Mouse (Mus musculus): ENCODE results near the gene Tmem260.

Gene Tmem260

DNA sequence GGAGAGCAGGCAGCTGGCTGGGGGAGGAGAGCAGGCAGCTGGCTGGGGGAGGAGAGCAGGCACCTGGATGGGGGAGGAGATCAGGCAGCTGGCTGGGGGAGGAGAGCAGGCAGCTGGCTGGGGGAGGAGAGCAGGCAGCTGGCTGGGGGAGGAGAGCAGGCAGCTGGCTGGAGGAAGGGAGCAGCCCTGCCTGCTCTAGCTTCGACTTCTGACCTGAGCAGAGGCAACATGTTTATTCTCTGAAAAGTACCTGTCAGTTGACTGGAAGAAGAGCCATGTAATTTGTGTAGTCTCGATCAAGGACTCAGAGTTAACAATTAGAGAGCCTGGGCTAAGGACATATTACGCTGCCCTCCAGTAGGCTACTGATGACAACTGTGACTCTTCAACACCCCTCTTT lies 29.9 kb downstream of the Tmem260 start:
- in situ Hi-C loops (cut with MboI; ENCODE audit: unreplicated experiment in 2 of 2) = loop anchor here (25.0 kb wide), 2 partner anchors 714 to 889 kb away; no protein-coding TSS in a partner anchor

DNA sequence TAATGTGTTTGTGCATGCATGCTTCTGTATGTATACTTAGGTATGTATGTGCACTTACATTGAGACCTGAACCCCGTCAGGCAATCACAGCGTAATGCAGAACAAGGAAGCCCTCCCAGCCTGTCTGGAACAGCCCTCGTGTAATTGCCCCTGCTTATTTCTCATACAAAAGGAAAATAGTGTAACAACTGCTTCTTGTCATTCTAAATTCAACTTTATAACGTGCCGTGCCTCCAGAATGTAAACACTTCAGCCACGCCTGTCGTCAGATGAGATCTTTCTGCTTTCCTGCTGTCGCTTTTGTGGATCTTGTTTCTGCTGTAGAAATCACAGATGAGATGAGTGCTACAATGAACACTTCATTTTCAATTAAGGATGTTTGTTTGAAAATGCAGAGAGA lies 30.4 kb downstream of the Tmem260 start:
- in situ Hi-C loops (cut with MboI; ENCODE audit: unreplicated experiment in 2 of 2) = loop anchor here (25.0 kb wide), 2 partner anchors 714 to 889 kb away; no protein-coding TSS in a partner anchor

DNA sequence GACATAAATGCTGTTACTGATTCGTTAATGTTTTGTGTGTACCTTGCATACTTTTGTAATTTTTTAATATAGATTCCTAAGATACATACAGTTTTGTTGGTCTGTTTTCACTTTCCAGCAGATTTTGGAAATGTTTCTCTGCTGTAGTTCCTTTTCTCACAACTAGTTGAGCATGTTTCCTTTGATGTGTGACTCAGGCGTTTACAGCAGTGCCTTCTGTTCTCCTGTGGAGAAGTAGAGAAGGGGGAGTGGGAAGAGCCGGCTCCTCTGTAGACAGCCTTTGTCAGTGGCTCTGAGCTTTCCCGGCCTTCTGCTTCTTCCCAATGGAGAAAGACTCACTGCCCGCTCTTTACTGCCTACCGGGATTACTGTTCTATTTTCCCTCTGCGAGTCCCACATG lies 35.7 kb downstream of the Tmem260 start:
- in situ Hi-C loops (cut with MboI; ENCODE audit: unreplicated experiment in 2 of 2) = loop anchor here (25.0 kb wide), 2 partner anchors 719 to 894 kb away; no protein-coding TSS in a partner anchor

DNA sequence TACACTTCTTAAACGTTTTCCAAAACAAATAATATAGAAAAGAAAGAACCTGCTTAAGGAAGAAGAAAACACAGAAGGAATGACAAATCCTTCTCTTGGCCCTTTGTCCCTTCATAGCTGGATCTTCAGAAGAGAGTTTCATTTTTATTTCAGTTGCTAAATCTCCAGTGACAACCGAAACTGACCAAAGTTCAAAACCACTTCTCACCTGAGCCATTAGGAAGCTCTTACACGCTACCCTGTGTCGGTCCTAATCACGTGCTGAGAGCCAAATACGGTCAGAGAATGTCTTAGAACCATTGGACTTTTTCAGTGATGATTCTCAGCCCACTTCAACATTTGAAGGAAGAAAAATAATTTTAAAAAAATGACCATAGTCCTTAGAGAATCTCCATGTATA lies 36.8 kb downstream of the Tmem260 start:
- in situ Hi-C loops (cut with MboI; ENCODE audit: unreplicated experiment in 2 of 2) = loop anchor here (25.0 kb wide), 2 partner anchors 720 to 895 kb away; no protein-coding TSS in a partner anchor

DNA sequence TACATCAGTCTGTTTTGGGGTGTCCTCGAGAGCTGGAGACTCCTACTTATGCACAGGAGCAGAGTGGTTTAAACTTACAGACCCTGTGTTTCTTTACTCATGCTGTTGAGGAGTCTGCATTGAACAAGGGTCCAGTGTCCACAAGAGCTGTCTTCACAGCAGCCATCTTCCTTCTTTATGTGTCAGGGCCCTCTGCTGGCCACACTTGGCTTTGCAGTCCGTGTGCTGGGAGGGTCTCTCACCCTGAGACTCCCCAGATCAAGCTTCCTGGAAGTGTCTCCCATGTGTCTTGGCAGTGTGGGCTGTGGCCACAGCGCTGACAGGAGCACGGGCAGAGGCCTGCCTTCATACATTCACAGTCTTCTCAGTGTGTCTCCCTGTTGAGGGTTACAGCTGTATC lies 48.0 kb downstream of the Tmem260 start:
- in situ Hi-C loops (cut with MboI; ENCODE audit: unreplicated experiment in 2 of 2) = loop anchor here (5.0 to 25.0 kb wide), 5 partner anchors 122 to 907 kb away; no protein-coding TSS in a partner anchor

DNA sequence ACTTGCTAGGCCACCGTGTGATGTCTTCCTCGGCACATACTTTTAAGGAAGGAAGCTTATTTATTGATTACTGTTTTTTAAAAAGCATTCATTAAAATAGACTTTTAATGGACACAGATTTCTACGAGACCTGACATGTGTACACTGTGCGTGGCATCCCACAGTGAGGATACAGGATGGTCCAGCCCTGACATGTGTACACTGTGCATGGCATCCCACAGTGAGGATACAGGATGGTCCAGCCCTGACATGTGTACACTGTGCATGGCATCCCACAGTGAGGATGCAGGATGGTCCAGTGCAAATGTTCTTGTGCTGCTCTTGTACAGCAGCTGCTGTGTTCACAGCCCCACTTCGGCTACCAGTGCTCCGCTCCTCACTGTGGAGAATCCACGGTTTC lies 56.6 kb downstream of the Tmem260 start:
- in situ Hi-C loops (cut with MboI; ENCODE audit: unreplicated experiment in 2 of 2) = no loop called here

DNA sequence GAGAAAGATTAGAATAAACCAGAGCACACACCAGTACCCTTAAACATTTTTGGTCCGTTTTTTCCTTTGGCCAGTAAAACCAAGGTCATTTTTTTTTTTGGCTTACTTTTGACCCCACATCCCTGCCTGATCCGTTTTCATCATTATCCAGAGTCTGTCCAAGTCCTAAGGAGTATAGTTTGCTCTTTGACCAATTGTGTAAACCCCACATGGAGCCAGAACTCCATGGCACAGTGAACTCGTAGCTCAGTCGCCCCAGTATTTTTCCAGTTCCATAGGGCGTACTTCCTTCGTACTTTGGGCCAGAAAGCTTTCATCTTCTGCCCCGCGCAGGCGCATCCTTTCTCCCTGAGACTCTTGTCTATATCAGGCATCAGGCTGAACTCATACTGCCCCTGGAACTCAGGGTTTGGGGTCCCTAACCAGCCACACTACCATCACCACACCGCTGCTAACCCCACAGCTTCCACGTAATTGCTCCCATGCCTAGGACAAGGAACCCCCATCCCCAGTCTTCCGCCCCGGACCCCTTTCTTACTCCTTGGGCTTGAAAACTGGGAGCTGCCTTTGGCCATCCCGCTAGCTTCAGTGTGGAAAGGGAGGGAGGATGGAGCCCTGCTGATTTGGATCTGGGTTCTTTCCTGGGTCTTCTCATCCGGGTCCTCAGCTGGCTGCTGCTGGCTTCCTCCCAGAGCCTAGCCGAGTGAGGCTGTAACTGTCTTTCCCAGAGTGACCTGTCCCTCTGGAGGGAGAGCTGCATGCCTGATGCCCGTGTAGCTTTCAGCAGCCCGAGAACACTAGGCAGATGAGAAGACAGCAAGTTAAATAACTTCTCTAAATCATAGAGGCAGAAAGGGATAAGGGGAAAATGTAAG lies 58.0 kb downstream of the Tmem260 start:
- in situ Hi-C loops (cut with MboI; ENCODE audit: unreplicated experiment in 2 of 2) = no loop called here

DNA sequence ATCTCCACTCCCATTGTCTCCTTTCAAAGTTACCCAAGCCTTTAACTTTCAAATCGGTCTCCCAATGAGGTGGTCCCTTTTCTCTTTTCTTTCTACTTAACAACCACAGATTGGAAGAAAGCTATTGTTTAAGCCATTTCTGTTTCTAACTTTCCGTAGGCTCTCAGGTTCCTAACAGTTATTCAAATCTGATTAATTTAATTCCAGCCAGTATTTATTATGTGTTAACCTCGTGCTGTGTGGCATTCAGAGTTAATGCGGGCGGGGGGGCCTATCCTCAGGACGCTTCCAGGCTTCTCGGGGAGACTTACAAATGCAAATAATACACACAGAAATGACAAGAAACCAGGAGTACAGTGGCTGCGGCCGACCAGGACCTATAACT lies 58.6 kb downstream of the Tmem260 start:
- in situ Hi-C loops (cut with MboI; ENCODE audit: unreplicated experiment in 2 of 2) = no loop called here

DNA sequence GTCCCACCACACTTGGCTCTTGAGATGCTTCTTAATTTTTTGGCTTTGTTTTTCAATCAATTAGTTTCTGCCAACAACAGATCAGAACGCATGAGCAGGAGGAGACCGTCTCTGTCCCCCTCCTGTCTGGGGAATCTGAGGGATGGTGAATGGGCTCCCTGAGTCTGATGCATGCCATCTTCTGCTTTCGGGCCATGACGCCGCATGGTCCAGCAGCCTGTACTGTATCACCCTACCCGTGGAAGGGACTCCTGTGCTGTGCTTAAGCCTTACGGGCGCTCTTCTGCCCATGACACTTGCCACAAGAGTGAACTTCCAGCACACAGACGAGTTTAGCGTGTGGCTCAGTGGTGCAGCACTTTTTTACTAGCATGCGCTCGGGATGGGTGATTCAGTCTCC lies 59.7 kb downstream of the Tmem260 start:
- in situ Hi-C loops (cut with MboI; ENCODE audit: unreplicated experiment in 2 of 2) = no loop called here

DNA sequence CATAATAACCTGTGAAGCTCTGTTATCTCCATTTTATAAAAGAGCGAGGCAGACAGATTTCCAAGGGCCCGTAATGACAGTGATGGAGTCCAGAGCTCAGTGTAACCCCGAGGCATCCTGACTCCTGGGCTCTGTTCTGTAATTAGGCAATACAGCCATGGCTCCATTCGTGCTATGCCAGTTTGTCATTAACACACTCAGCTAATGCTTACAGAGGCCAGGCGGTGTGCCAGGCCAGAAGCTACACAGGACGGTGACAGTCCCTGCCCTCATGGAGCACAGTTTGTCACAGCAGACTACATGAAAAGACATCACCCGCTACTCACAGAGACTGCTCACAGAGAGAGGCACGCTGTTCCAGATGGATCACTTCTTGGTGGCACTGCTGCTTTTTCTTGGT lies 61.5 kb downstream of the Tmem260 start:
- in situ Hi-C loops (cut with MboI; ENCODE audit: unreplicated experiment in 2 of 2) = no loop called here

DNA sequence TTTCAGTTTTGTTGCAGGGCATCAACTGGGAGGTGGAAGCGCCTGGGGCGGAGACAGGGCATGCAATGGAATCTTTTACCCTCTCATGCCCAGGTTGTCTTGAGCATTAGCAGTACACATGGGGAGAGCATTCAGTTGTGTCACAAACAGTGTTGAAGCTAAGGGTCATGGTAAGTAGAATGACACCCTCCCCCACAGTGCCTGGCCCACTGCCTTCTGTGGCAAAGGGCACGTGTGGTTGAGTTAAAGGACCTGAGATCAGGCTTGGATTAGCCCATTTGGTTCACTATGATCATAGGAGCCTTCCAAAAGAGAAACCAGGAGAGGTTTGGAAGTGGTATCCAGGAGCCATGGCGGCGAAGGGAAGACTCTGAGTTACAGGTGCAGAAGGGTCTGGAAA lies 63.2 kb downstream of the Tmem260 start:
- in situ Hi-C loops (cut with MboI; ENCODE audit: unreplicated experiment in 2 of 2) = no loop called here

DNA sequence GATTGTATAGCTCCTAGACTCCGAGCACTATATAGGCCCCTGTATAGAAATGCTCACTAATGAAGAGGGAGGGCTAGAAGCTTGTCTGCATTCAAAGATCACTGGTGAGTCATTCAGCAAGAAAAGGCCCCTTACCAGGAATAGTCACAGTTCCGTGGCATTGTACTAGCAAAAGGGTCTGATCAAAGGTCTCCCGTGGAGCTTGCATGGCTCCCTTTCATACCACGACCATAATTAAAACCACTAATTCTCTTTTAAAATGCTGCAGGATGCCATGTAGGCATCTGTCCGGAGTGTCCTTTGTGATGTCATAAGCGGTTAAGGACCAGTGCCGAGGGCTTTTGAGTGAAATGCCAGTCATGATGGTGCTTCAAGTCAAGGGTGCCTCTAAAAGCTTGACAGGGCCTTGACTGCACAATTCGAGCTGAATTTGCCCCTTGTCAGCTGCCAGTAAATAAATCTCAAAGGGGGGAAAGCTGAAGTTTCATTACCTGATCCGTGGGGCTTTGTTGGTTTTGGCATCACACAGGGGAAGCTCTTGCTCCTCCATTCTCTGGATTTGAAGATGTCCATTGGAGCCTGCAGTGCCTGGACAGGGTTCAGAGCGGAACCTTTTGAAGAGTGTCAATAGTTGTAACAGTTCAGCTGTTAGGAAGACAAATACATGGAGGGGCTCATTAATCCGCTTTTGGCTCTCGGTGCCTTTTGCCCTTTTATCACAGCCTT lies 67.3 kb downstream of the Tmem260 start:
- in situ Hi-C loops (cut with MboI; ENCODE audit: unreplicated experiment in 2 of 2) = no loop called here

DNA sequence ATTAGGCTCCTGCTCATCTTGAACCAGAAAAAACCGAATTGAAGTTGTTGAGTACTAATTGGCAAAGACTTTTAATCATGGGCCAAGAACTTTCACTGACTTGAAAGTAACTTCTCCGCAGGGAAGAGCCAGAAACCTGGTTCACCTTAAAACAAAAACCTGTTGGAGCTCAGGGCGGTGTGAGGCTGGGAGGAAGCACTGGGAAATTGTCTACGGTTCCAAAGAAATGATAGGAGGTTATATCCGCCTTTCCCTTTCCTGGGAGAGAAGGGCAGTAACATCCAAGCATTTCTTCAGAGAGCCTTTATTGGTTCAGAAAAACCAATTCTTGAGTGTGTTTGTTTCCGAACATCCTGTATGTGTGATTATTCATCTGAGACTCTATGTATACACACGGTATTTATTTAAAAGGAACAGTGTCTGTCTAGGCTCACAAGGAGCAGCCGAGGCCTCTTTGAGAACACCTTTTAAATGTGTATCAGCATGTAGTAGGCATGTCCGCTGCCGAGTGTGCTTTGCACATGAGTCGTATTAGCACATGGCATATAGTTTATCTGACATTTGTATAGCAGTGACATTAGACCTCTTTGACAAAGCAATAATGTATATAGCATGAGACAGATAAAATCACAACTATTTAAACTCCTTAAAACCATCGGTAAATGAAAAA lies 68.0 kb downstream of the Tmem260 start:
- in situ Hi-C loops (cut with MboI; ENCODE audit: unreplicated experiment in 2 of 2) = no loop called here

DNA sequence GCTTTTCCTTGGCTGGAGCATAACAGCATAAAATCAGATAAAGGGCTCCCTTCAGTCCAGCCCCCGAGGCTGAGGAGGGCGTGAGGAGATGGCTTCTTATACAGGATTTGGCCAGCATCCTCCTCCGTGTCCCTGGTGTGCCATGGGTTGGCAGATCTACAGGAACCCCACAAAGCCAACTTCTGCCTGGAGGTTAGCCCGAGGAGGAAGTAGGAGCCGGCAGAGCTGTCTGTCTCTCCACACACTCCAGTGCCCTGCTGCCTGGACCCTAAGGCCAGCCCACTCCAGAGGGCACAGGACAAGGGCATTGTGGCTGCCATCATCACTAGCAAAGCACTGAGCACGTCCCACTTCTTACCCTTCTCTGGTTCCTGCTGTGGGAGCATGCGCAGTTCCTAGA lies 68.7 kb downstream of the Tmem260 start:
- in situ Hi-C loops (cut with MboI; ENCODE audit: unreplicated experiment in 2 of 2) = no loop called here

DNA sequence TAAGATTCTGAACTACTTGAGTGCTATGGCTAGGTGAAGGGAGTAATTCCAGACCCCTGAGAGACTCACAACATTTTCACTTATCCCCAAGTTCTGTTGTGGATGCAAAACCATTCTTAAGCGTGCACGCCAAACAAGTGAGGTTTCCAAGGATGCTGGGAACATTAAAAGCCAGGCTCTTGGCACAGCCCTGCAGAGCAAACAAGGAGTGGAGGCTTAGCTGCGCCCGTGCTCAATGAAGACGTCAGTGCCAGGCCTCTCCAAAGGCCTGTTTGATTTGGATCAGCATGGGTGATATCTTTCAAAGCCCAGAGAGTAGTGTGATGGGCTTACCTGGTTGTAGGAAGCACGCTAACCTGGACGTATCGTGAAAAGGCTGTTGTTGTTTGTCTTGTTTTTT lies 69.6 kb downstream of the Tmem260 start:
- in situ Hi-C loops (cut with MboI; ENCODE audit: unreplicated experiment in 2 of 2) = no loop called here

DNA sequence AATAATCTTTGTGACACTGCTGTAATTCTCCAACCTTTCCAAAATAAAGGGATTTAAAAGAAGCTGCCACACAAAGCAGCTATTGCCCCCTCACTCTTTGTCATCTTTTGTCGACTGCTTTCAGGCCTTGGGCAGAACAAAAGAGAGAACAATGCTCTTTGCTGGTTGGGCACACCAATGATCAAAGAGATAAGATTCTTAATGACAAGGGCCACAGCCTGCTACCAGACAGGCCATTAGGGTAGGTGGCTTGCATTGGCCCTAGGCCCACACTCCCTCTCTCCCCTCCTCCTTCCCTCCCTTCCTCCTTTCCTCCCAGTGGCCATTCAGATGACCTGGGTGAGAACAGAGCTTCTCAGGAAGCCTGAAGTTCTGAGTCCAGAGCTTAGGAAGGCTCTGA lies 77.4 kb downstream of the Tmem260 start:
- in situ Hi-C loops (cut with MboI; ENCODE audit: unreplicated experiment in 2 of 2) = no loop called here

DNA sequence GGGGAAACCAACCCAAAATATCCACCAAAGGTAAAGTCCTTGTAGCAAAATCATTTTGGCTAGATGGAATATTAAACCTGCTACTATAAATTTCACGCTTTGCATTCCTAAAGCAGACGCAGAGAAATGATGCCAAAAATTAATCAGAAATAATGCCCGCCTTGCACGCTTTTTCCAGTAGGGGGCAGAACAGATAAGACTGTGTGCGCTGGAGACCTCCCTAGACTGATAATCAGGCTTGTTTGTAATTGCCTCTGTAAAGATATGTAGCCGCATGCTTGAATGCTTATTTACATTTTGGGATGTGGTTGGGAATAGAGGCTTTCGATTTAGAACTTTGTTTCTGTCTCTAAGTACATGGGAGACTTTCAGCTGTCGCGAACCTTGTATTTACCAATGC lies 78.2 kb downstream of the Tmem260 start:
- in situ Hi-C loops (cut with MboI; ENCODE audit: unreplicated experiment in 2 of 2) = no loop called here

DNA sequence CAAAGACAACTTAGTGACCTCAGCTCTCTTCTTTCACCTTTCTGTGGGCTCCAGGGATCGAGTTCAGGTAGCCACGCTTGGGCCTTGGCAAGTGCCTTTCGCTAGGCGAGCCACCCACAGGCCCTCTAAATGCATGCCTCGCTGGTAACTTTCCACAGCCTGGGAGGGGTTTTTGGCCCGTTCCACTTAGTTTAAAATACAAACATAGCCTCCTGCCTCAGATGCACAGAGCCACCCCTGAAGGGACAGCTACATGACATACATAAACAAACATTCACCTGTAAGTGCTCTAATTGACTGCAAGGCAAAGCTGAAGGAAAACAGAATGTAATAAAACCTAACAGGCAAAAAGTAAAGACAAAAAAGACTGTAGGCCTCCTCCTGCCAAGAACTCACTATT lies 79.1 kb downstream of the Tmem260 start:
- in situ Hi-C loops (cut with MboI; ENCODE audit: unreplicated experiment in 2 of 2) = no loop called here

DNA sequence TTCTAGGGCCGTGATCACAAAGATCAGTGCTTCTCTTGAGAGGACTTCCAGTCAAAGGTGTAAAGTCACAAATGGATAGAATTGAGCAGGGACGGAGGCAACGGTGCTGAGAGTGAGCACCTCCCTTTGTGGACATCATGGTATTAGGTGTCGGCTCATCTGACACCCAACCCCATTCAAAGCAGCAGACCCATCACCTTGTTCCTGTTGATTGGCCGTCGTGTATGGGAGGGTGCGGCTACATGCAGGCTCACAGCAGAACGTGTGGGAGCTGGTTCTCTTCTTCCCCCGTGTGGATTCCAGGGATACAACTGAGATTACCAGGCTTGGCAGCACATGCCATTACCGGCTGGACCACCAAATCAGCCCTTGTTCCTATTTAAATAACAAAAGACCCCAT lies 84.7 kb downstream of the Tmem260 start:
- in situ Hi-C loops (cut with MboI; ENCODE audit: unreplicated experiment in 2 of 2) = no loop called here

DNA sequence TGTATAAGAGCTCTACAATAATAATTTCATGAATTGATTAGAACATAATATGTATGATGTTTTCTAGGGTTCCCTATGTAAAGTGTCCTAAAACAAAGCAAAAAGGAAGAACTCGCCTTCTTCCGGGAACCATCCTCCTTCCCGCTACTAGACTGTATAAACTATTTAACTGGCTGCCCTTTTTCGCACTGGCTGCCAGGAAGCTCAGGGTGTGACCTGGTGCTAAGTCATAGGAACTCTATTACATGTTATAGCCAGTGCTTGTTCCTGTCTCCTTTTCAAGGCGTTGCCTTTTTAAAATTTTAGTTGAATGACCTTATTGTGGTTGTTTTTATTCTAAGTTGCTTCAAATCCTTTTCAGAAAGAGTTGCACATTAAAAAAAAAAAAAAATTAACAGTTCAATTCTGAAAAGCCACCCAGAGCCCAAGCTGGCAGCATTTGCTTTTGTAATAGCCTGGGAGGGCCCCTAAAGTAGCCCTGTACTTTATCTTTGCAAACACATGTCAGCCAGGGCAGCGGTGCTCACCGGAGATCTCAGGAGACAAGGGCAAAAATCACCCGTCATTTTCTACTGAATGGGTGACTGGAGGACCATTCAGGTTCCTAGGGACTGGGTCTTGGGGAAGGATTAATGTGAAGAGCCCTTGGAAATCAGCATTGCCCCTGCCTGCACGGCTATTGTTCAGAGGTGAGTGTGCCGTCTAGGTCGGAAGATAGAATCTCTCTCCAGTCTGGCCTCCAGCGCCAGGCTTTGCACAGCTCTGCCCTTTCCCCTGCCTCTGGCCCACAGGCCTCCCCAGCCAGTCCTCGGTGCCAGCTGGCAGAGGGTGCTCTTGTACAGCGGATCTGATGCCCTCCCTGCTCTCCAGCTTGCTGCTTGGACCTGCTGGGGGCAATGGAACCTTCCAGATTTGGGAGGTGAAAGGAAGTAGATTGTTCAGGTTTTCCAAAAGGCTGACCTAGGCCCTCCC lies 92.2 kb downstream of the Tmem260 start:
- in situ Hi-C loops (cut with MboI; ENCODE audit: unreplicated experiment in 2 of 2) = no loop called here

All from v-Abl transformed pro-B cells (cell line).